Mouse (Mus musculus): ENCODE measurements around the gene Stard5.

Stard5 gene

DNA sequence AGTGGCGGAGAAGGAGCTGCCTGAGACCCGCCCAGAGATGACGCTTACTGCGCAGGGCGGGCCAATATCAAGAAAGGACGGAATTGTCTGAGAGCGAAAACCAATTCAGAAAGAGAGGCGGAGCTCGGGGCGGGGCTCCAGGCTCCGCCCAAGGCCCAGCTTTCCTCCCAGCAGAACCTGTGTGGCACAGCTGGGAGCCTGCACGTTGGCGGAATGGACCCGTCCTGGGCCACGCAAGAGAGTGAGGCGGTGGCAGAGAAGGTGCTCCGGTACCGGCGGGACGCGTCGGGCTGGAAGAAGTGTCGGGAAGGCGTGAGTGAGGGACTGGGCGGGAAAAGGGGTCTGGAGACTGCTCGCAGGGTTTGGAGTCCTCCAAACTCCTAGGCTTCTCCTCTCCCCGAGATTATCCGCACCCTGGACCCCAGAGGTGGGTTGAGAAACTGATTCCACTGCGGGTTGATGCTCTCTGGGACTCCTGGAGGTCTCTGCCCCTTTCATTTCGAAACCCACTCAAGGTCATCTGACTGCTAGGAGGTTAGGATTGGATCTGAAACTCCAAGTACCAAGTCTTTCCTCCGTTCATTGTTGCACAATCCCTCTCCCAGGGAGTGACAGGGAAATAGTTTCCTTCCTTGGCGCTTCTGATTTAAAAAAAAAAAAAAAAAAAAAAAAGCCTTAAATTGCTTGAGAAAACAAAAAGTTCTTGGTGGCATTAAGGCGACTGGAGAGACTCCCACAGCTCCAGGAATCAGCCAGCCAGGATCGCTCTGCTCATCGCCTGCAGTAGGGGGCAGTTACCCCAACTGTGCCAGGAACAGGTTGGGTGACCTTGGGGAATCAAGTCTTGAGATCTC lies at the start of gene Stard5:
TSS of gene Stard5 (plus strand) at position 132 of the 854 bp plus-strand sequence.
- in situ Hi-C loops (cut with MboI): no loop called here

DNA sequence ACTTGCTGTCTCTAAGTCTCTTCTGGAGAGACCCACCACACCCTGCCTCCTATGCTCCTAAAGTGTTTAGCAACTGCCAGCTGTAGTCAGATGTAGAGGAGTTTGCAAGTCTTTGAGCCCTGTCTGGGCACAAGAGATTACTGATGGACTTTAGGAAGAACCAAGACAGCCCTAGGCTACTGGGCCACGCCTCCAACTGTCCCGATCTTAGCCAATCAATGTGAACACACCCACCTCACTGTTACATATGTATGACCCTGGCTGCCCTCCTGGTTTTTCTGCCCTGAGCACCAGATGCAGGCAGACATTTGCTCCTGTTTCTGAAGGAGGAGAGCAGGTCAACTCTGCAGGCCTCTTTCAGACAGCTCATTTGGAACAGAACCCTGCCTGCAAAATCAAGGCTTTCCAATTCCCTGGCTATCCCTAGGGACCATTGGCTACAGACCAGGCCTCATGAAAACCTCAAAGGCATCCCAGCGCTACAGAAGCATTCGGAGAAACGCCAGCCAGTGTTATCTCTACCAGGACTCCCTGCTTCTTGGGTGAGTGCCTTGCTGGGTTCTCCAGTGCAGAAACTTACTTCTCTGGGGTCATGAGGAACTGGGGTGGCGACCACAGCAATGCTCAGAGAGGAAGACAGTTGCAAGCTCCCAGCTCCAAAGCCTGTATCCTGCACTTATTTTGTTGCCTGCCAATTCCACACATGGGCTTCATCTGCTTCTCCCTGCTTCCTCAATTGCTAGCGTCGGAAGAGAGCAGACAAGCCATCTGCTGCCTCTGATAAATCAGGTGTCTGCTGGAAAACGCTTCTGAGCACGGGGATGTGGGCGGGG lies 46.9 kb upstream of the Stard5 start, which contains the start of gene Tmc3:
TSS of gene Tmc3 (plus strand) at position 289 of the 833 bp plus-strand sequence.
- in situ Hi-C loops (cut with MboI): no loop called here

DNA sequence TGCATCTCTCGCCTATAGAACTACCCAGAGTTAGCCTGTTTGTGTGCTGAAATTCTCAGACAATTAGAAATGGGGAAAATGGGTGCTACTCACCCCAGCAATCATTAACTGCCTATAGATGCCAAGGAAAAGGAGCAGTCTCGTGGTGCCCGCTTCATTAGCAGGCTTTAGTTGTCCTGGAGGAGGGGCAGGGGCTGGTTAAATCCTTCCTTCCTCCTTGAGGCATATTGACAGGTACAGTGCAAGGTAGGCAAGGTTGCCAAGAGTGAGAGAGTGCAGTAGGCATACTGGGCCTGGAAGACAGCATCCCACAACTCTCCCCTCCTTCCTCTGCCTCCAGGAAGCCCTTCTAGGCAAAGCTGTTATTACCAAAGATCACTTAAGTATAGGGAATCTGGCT lies 37.7 kb upstream of the Stard5 start:
- in situ Hi-C loops (cut with MboI): no loop called here

DNA sequence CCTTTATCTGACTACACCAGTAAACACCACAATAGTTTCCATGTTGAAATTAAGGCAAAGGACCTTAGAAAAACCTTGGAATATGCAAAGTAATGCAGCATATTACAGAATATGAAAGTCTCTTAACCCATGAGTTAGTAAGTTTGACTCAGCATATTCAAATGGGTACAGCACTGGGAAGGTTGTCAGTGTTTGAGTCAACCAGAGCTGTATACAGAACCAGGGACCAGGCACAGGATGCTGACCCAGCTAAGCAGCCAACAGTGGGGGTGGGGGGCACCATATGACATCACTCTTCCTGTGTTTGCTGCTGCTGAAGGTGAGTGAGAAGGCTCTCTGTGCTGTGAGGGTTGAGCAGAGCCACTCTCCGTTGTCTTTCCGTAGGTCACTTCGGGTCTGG lies 34.7 kb upstream of the Stard5 start:
- in situ Hi-C loops (cut with MboI): no loop called here

DNA sequence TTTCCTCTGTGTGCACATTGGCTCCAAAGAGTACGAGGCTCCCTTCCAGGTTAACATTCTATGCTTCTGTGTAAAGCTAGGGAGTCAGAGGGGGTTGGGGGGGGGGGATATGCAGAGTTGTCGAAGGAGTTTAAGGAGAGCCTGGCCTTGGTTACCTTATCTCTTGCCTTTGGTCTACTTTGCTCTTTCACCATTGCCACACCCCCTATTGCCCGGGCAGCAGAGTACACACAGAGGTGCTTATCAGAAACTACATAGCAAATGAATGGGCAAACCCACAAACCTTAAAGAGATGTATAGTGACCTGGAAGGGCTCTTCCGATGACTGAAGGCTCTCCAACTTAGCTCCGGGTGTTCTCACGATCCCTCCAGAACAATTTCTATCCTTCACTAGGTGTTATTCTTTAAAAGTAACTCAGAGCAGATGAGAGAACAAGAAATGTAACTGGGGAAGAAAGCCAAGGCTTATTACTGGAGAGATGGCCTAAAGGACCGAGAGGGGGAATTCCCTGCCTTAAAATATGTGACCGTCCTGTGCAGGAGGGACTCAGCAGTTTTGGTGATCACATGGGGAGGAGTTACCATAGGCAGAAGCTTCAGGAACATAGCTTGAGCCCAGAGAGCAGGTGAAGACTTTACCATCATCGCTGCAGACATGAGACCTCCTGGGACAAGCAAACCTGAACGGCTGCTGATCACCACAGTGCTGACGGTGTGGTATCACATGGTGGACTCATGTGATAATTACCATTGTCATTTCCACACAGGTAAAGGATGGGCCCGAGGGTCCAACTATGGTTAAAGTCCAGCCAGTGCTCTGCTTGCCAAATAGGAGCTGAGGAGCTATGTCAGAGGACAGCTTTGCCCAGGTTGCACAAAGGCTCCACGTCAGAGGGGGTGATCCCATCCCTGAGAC lies 32.5 kb upstream of the Stard5 start:
- in situ Hi-C loops (cut with MboI): no loop called here

DNA sequence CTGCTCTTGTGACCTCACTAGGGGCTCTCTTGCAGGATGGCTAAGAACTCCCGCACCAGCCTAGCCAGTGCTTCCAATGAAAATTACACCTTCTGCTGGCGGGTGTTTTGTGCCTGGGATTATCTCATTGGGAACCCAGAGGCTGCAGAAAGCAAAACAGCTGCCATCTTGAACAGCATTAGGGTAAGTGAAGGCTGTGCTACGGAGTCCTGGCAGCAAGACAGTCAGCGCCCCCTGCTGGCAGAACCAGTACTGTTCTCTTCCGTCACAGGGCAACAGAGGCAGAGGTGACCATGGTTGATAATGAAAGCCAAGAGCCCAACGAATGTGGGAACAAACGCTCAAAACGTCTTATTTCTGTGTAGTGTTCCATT lies 31.9 kb upstream of the Stard5 start:
- in situ Hi-C loops (cut with MboI): no loop called here

DNA sequence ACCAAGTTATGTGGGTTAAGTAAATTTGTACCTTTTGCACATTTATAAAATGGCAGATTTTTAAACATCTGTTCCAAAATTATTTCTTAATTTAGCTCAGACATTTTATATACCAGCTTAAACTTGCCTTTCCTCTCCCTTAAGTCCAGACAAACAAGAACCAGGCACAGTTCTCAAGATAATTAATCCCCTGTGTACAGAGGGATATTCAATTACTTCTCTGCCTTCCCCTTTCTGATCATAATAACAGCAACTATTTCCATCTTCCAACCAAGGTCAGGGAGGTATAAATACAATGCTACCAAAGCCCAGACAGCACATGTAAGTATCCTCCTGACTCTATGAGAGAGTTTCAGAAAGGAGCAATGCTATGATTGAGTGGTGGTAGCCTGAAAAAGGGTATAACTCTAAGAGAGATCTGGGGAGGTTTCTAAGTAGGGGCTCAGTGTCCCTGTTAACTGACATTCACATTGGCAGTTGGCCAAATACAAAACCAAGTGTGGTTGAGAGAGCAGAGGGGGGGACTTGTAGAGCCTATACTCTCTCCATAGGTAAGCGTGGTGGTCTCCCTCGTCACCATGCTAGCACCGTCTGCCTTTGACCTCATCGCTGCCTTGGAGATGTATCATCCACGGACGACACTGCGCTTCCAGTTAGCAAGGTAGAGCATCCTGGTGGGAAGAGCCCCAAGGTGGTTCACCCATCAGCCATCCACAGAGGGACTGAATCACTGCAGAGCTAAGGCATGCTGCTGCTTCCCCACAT lies 27.4 kb upstream of the Stard5 start:
- in situ Hi-C loops (cut with MboI): no loop called here

DNA sequence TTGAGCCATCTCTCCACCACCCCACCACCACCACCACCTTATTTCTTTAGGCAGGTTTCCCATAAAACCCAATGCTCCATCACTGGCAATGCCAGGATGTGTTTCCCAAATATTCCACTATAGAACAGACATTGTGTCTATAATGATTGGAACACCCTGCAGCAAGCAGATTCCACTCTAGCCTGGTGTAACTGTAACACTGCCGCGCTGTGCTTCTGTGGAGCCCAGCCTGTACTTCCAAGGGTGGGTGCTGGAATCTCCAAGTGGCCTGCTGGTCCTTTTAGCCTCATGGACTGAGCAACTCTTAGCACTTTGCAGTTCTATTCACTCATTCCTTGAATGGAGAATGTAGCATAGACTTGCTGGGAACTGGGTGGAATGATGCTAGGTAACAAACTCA lies 25.0 kb upstream of the Stard5 start:
- in situ Hi-C loops (cut with MboI): no loop called here

DNA sequence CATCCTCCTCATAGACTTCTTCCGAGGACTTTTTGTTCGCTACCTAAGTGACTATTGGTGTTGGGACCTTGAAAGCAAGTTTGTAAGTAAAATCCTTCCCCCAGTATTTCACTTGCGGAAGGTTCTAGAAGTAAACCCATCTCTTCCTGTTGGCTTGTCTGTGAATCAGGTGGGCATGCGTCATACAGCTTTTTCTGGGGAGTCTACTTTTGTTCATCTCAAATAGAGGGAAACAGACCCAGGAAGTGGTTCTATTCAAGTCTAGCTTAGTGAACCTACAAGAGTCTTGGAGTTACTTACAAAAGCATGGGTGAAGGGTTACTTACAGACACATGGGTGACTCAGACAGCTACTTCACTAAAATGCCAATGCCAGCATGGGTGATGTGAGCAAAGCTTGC lies 21.9 kb upstream of the Stard5 start:
- in situ Hi-C loops (cut with MboI): no loop called here

DNA sequence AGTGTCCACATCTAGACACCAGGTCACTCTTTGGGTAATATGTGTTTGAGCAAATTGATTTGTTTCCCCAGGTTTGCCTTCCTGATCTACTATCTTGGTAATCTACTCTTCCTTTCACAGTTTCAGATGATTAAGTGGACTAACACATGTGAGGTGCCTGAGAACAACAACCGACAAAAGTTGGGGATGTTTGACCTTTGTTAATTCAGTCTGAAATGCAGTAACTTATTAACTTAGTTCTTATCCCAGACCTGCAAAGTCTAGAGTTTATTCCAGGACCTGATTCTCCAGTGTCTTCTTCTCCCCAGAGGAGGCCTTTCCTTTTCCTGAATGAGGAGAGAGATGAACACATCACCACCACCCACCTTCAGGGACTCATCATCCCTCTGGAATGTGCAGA lies 19.9 kb upstream of the Stard5 start:
- in situ Hi-C loops (cut with MboI): no loop called here

DNA sequence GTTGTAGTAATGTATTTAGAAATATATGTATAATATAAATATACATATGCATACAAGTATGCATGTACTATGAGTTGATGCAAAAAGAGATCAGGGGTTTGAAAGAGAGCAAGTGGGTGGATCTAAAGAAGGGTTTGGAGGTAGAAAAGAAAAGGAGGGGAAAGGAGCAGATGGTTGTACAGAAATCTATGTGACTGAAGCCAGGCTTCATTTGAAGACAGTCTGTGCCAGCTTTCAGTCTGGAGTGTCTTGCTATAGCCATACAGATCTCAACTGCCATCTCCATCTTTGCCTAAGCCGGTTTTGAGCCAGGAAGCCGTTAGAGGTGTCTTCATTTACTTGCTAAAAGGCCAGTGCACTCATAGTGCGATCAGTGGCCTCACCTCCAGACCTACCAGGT lies 16.5 kb upstream of the Stard5 start:
- in situ Hi-C loops (cut with MboI): no loop called here

DNA sequence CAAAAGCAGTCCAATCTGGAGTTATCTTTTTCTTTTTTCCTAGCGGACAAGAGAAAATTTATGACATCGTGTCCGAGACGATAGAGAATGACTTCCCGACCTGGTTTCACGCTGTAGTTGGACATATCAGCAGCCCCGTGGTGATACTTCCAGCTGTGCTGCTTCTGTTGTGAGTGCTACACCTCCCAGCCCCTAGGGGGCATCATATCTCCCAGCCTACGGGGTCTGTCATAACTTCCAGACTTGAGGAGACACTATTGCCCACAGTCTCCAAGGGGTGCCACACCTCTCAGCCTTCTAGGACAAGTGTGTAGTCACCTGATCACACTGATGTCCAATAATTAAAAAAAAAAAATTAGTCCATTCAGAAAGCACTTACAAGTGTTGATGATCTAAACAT lies 15.9 kb upstream of the Stard5 start:
- in situ Hi-C loops (cut with MboI): no loop called here

DNA sequence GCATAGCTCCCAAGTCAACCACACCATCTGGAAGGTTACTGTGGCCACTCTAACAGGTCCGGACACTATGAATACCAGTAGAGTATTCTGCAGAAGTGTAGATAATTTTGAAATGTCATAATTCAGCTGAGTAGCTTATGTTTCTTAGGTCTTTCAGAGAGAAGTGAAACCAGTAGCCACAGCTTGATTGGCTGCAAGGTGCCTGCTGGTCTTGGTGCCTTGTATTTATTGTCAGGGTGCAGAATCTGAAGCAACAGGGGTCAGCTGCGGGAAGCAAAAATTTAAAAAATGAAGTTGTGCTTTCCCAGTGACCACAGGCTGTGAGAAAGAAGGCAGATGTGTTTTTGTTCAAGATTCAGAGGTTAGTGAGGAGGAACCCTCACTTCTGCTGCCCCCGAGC lies 15.5 kb upstream of the Stard5 start:
- in situ Hi-C loops (cut with MboI): no loop called here

DNA sequence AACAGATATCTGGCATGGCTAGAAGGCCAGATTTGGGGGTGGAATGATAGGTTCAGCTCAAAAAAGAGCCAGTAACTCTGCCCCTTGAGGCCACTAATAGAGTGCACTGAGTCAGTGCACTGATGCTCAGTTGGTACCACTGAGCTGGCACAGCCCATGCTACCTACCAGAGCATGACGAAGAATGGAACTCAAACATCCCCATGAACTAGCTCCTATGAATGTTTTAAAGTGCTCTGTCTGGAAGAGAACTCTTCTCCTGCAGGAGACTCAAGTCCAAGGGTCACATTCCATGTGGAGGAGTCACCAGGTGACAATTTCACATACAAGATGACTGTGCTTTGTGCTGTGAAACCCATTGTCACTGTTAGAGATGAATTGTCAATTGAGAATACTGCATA lies 13.1 kb upstream of the Stard5 start:
- in situ Hi-C loops (cut with MboI): no loop called here

DNA sequence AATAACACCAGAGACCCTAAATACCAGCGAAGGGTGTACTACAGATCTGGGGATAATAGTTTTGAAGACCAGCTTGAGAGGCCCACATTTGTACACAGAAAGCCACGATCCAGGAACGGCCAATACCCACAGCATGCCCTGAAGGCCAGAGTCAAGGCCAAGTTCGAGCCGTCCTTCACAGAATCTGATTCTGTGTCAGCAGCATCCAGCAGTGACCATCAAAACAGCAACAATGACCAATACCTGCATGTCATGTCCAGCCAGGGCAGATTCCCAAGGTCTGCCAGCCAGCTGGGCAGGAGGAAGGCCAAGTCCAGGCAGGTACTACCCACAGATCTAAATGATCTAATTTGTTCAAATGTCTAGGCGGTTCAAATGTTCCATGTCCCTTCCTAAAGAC lies 9.2 kb upstream of the Stard5 start:
- in situ Hi-C loops (cut with MboI): no loop called here

DNA sequence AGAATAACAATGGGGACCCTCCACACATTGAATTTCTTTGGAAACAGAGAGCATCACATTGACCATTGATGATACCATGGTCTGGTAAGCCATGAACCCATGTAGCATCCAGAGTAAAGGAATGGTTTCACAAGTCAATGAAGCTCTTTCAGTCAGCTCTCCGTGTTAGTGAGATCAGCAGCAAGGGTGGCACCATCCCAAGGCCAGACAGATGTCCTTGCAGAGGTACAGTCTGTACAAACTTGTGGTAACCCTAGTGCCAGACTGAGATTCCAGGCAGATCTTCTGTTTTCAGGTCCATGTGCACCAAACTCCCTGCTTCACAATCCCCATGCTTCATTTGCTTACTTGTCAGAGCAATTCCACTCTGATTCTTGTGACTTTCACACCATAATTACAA lies 7.7 kb upstream of the Stard5 start:
- in situ Hi-C loops (cut with MboI): no loop called here

DNA sequence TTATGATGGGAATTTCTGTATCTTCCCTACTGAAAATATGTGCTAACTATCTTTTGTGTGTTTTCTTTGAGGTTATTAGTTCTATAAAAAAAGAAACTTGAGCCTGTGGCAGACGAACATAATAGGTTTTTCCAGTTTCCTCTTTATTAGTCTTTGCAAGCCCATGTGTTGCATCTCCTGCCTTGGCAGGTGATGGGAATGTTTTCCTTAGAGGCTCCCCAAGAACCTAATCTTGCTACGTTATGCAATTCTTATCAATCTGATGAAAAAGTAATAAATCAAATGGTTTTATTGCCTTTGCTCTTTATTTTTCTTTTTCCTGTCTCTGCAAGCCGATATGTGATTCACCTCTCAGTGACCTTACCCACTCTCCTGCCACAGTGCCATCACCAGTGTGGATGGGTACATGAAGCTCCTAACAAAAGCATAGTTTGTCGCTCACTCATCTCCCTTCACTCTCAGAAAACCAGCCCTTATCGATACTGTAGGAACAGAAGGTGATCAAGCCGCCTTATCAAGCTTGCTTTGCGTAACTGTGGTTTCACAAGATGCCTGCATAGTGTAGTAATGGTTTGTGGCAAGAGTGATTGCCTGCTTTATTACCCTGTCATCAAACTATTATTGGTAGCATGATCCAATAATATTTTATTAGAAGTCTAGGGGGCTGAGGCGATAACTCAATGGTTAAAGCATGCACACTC lies 5.1 kb upstream of the Stard5 start:
- in situ Hi-C loops (cut with MboI): no loop called here

DNA sequence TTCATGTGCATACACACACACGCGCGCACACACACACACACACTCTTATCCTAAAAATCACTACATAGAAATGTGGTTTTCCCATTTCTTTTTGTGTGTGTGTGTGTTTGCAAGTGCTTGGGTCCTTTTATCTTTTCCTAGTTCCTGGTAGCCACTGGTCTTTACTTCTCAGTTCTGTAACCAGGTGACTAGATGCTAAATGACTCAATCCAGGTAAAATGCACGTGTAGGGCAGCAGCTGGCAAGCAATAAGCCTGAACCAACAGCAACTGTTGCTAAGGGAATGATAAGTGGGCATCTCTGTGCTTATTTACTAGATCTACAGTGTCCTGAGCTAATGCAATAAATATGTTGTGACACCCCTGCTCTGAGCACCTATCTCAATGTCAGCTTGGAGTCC lies 4.4 kb upstream of the Stard5 start:
- in situ Hi-C loops (cut with MboI): no loop called here

DNA sequence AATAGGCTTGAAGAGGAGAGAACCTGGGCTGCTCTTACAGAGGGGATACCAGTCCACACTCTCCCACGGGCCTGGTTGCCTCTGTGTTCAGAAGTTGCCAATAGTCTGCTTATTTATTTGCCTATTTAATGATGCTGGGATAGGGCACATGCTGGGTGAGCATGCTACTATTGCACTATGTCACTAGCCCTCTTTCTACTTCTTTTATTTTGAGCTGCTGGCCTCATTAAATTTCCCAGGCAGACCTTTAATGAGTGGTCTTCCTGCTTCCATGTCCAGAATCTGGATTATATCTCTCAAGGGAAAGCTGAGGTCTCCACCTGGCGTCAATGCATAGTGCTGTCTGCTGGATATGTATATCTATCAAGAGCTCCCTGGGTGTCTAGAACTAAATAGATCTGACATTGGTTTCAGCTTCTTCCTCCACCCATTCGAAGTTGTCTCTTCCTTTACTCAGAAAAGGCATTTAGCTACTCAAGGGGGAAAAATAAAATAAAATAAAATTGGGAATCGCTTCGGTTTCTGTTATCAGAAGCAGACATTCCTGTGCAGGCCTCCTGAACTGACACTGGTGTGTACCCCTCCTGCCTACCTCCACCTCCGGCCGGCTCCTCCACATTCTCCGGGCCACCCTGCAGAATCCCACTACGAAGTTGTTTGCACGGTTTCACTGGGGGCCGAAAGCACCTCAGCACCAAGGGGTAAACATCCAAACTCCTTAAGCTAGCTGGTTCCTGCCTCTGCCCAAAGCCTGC lies 509 bp upstream of the Stard5 start:
- in situ Hi-C loops (cut with MboI): no loop called here

DNA sequence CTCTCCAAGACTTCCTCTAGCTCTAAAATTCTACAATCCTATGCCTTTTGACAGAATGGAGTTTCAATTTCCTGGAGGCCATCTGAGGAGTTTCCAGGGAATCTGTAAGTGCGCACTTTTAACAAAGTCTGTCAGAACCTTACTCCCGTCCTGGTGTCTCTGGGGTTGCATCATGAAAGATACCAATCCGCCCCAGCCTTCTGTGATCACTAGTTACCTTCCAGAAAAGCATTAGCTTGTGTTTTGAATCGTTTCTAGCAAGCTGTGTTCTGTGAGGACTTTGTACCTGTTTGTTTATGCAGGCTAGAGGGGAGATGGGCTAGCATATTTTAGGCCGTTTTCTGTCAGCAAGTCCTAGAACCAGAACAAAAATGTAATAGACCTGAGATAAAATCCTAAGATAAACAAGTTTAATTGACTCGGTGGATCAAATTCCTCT lies 942 bp downstream of the Stard5 start:
- in situ Hi-C loops (cut with MboI): no loop called here
